Mouse (Mus musculus) T-helper 2 cell (primary cell): Measurements from ENCODE around the gene Ppp5c.
"Not testable (repeated sequence)": the region's sequence is repeated elsewhere in the genome, so short reads cannot be mapped to it uniquely, and the experiment has no call there.

Source experiments
- in situ Hi-C: fragments of 300-600 bp; cut with MboI, MseI; formaldehyde crosslinking; loops from one replicate; pipeline ENCODE4 v1.15.1; 2025; ENCODE audit warnings: high pct_unique_total_duplicates

Ppp5c gene

GRCm38 (mm10) chr7:17027588-17028343 lies at the start of gene Ppp5c:
TSS of gene Ppp5c (minus strand) at chr7:17027924.
- in situ Hi-C loops: no loop called here

- in situ Hi-C loops: no loop called here
These were observed 48.8 kb upstream of the Ppp5c start for GRCm38 (mm10) chr7:17076542-17076941.

DNA sequence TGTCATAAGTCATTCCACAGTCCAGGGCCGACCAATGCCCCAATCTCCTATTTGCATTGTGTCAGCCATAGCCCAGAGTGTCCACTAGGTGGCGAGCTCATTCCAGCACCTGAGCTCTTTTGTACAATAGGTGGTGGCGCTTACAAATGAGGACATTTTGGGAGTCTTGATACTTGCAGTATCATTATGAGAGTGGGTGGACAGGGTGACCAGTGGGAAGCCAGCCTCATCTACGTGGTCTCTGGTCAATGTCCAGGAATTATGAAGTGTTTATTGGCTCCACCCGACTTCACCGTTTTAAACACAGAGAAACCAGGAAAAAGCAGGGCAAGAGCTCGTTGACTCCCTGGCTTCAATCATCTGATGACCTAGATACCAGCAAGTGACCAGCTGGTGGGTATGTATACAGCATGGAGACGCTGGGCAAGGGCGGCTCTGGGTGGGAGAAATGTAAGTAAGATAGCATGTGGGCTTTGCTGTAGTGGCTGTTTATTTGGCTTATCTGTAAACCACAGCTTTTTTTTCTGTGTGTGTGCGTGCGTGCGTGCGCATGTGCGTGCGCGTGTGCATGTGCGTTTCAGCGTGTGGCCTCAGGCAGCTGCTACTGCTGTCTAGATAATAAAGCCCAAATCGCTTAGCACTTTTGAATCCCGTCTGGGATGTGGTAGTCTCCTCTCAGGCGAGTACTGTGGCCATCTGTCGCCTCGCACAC lies 46.3 kb upstream of the Ppp5c start, which contains the start of gene Psg16:
Gene Psg16 (plus strand): TSS at position 137 of the 712 bp plus-strand sequence.
- in situ Hi-C loops: no loop called here

GRCm38 (mm10) chr7:17073513-17073903 lies 45.8 kb upstream of the Ppp5c start:
- in situ Hi-C loops: no loop called here

DNA sequence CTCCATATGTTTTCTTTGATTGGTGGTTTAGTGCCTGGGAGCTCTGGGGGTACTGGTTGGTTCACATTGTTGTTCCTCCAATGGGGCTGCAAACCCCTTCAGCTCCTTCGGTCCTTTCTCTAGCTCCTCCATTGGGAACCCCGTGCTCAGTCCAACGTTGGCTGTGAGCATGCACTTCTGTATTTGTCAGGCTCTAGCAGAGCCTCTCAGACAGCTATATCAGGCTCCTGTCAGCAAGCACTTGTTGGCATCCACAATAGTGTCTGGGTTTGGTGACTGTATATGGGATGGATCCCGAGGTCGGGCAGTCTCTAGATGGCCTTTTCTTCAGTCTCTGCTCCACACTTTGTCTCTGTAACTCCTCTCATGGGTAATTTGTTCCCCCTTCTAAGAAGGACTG lies 39.9 kb upstream of the Ppp5c start:
- in situ Hi-C loops: not testable (repeated sequence)

GRCm38 (mm10) chr7:17067000-17067399 lies 39.3 kb upstream of the Ppp5c start:
- in situ Hi-C loops: no loop called here

DNA sequence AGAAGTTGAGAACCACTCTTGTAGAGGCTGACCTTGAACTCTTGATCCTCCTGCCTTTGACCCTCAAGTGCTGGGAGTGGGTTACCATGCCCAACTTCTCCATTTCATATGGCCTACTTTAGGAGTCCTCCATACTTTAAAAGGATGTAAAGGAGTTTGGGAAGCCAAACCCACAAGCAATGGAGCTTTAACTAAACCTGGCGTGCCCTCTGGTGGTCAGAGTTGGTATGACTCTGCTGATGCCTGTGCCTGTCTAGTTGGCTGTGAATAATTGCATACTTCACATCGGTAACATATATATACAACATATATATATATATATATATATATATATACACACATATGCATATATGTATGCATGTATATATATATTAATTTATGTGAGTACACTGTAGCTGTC lies 38.7 kb upstream of the Ppp5c start:
- in situ Hi-C loops: no loop called here

- in situ Hi-C loops: no loop called here
These were observed 37.9 kb upstream of the Ppp5c start for GRCm38 (mm10) chr7:17065620-17066019.

- in situ Hi-C loops: no loop called here
These were observed 35.1 kb upstream of the Ppp5c start for GRCm38 (mm10) chr7:17062845-17063244.

- in situ Hi-C loops: no loop called here
These were observed 34.7 kb upstream of the Ppp5c start, which contains the start of gene Hif3a for GRCm38 (mm10) chr7:17062389-17062788. TSS of gene Hif3a (minus strand) at chr7:17062427.

GRCm38 (mm10) chr7:17060782-17061605 lies 33.3 kb upstream of the Ppp5c start:
- in situ Hi-C loops: no loop called here

GRCm38 (mm10) chr7:17060031-17060781 lies 32.5 kb upstream of the Ppp5c start:
- in situ Hi-C loops: no loop called here

DNA sequence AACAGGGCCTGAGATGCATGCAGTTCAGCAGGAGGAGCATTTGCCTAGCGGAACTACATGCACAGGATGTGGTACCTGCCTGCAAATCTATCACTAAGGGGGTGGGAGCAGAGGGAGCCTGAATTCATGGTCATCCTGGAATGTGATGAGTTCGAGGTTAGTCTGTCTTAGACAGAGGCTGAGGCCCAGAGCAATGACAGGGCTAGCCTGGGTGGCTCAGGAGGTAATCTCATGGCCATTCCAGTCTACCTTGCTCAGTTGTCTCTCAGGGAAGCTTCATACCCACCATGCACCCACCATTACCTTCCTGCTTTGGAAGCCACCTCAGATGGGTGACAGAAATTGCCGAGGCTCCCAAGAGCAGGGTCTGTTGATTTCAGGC lies 31.7 kb upstream of the Ppp5c start:
- in situ Hi-C loops: loop anchor here (10.0 kb wide), 1 partner anchor 1125 kb away; no protein-coding TSS in a partner anchor

GRCm38 (mm10) chr7:17058816-17059462 lies 31.2 kb upstream of the Ppp5c start:
- in situ Hi-C loops: loop anchor here (10.0 kb wide), 1 partner anchor 1124 kb away; no protein-coding TSS in a partner anchor

DNA sequence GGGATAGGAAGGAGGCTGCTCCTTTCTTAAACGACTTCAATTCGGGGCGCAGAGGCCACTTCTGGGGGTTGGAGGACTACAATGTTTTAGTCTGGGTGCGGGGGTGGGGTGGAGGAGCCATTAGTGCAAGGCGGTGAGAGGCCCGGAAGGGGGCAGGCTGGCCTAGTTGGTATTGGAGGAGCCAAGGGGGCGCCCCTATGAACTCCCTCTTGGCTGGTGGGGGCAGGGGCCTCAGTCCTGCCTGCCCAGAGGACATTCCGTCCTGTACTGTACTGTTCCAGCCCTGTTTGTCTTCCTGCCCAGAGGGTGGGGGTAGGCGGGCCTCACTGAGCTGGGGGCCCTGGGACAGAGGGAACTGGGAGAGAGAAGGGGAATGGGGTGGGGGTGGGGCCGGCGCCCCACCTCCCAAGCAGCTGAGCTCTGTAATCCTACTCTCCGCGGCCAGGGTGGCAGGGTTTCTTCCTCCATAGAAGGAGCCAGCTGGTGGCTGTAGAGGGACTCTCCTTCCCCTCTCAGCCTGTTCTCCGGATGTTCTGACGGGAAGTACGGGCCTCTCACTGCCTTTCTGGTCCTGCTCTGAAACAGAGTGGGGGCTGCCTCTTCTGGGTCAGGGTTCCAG lies 30.5 kb upstream of the Ppp5c start:
- in situ Hi-C loops: loop anchor here (10.0 kb wide), 1 partner anchor 1123 kb away; no protein-coding TSS in a partner anchor

DNA sequence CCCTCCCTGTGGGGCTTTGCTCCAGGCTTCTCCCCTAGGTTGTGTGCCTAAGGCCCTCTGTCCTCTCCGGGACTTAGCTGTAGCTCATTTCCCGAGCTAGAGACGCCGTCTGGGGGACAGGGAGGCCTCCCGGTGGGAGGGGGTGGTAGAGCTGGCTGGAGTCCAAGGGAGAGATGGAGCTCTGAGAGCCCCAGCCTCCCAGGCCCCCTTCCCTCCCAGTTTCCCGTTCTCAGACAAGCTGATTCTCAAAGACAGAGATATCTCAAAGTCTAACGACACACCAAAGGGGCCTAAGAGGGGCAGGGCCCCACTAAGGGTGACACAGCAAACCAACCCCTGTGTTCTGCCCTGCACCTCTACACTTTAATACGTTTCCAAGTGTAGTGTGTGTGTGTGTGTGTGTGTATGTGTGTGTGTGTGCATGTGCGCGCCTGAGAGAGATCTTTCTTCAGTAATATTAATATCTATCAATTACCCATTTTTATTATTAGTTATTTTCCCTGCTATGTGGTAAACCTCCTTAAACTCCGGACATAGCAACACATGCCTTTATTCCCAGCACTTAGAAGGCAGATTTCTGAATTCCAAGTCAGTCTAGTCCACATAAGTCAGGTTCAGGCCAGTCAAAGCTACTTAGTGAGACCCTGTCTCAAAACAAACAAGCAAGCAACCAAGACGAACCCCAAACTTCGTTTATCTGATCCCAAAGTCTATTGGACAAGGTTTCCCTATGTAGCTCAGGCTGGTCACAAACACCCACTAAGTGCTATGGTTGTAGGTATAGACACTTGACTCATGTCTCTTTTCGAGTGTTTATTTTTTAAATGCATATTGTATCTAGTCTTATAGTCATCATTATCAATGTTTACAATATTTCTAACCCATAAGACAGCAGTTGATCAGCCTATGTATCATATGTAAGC lies 29.1 kb upstream of the Ppp5c start:
- in situ Hi-C loops: loop anchor here (10.0 kb wide), 1 partner anchor 1122 kb away; no protein-coding TSS in a partner anchor

- in situ Hi-C loops: loop anchor here (10.0 kb wide), 1 partner anchor 1121 kb away; no protein-coding TSS in a partner anchor
These were observed 28.4 kb upstream of the Ppp5c start for GRCm38 (mm10) chr7:17056081-17056581.

GRCm38 (mm10) chr7:17055287-17055946 lies 27.7 kb upstream of the Ppp5c start:
- in situ Hi-C loops: loop anchor here (10.0 kb wide), 1 partner anchor 1121 kb away; no protein-coding TSS in a partner anchor
